Mouse (Mus musculus) mouse trophoblast stem cell (cell line): Measurements from ENCODE around the gene Gm28269.

Experiments used
- in situ Hi-C, 2 experiments: fragments of 300-500 bp; cut with MseI, MboI; formaldehyde crosslinking; loops; 2 replicates in 1 of 2; 3 replicates in 1 of 2; pipeline ENCODE4 v1.15.1; 2025

Gm28269 gene

DNA sequence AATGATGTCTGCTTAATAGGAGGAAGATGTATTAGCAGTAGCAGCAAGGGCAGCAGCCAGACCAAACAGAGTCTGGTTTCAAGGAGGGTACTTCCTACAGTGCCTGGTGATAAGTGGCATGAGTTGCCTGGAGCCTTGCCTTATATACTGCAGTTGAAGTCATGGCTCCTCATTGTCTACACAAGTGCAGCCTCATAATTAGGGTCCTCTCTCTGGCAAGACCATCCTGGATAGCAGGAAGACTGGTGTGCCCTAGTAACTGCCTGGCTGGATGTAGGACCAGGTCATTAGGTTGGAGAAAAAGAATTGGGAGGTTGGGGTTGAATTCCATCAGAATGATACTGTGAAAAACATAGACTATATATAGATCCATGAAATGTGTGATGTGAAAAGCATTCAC lies at the start of gene Gm28269:
Gene Gm28269 (minus strand): TSS at position 101 of the 400 bp plus-strand sequence.
- in situ Hi-C loops: no loop called here

DNA sequence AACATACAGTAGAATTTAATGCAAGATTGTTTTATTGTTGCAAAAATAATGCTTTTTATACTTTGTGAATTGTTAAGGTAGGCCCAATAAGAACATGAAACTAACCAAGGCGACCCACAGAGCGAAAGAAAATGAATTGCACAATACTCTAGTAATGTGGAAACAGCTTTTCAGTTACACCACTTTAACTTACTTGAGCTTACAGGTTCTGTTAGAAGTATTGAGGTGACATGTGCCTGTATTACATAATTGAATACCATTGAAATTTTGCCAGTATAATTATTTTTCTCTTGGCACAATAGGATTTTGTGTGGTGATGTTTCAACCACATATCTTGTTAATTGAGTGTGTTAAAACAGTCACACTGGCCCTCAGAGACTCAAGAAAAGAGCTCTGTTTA lies 28.0 kb downstream of the Gm28269 start:
- in situ Hi-C loops: no loop called here

DNA sequence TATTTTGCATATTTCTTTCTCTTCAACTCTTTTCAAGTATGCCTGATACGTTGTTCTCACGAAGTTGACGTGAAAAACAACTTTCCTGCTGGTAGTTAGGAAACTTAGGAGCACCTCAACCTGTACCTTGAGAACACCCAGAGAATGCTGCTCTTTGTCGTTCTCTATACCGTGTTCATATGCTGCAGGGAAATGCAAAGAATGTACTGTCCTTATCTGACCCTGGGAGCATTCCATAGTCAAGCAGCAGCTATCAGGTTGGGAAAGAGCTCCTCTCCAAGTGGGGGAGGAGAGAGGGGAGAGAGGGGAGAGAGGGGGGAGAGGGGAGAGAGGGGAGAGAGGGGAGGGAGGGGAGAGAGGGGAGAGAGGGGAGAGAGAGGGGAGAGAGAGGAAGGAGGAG lies 29.6 kb downstream of the Gm28269 start:
- in situ Hi-C loops: no loop called here

DNA sequence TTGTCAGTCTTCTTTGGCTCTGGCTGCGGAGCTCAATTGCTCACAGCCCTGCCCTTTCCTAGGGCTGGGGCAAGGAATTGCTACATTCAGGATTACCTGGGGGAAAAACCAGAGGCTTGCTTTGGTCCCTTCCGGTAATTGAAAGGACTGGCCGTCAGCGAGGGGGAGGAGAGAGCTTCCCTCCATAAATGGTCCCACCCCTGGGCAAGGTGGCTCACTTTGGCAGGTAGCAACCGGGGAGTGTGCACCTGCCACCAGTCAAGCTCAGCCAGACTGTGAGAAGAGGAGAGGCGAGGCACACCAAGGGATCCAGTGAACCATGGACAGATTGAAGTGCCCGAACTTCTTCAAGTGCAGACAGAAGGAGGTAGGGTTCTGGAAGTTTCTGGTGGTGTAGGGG lies 30.1 kb downstream of the Gm28269 start, which contains the start of gene Slc6a14:
Gene Slc6a14 (plus strand): TSS at position 68 of the 400 bp plus-strand sequence.
- in situ Hi-C loops: no loop called here

DNA sequence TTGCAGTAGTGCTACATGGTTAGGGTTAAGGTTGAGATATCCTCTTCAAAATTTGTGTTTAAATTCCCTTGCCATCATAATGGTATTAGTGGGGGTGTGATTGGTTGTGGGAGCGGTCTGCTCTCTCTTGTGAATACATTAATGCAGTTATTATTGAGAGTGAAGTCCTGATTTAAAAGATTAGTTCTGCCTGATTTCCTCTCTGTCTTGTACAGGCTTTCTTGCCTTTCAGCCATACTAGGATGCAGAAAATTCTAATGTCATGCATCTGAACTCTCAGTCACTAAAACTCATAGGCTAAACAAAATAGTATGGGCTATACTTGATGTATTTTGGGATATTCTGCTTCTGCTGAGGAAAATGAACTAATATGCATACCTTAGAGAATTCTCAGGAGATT lies 40.4 kb downstream of the Gm28269 start:
- in situ Hi-C loops: no loop called here

DNA sequence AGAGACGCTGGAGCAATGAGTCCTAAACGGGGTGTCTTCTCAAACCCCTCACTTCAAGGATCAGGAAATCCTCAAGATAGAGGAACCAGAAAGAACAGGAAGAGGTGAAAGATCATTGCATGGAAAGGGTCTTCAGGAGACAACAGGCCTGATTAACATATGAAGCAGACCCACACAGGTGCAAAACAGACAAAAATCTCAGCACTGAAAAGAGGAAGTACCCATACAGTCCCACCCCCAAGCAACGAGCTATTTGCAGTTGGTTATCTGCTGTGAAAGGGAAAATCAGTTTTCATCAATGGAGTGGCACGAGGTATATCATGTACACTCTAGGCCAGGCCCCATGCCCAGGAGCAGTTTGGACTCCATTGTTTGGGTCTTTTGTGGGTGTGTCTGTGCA lies 43.3 kb downstream of the Gm28269 start:
- in situ Hi-C loops: no loop called here

DNA sequence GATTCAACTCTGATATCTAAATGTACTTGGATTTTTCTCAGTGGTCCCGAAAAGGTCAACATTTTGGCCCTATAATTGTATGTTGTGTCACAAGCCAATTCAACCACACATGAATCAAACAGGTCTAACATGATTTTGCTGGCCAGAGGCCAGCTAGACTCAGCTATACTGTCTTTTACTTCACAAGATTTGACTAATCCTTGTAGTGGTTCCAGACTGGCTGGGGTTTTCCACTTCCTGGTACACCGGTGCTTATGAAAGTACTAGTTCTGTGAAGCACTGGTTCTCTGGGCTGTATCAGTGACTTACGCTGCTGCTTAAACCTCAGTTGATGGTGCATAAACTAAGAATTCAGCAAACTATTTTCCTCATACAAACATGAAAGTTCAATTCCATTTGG lies 49.2 kb downstream of the Gm28269 start:
- in situ Hi-C loops: no loop called here

DNA sequence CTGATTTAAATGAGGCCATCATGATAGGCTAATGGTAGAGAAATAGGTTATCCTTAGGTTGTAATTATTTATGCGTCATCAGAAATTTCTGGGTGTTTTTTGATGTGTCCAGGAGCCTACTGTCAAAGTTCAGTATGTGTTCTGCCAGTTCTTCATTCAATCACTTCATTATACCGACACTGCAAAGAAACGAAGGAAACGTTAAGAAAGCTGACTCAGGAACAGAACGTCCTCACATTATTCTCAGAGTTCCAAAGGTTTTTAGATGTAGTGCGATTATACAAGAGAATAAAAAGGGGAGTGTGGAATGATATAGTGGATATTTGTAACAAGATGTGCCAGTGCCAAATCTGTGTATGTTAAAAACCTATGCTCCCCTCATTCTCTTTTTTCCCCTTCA lies 49.7 kb downstream of the Gm28269 start:
- in situ Hi-C loops: no loop called here
